ENCODE assay signal across 7 mouse cellular contexts in the genomic region with DNA sequence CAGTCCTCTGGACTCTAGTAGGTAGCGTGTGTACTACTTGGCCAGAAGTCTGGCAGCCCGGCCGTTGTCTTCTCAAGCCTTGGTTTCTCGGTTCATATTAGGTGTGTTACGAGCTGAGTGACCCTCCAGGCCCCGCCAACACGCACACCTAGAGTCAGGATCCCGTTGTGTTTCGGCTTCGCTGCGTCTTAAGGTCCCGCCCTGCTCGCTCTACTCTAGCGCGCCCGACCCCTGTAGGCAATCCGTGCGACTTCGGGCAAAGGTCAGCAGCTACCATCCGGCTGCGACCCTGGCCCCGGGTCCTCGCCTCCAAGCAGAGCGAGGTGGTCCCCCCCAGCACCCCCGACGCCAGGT. TPM values are rescaled to one million over a fixed set of nuclear protein-coding genes. Genes with fewer than 3 reads are reported as not detected.
DNase-seq lines count a peak whose midpoint lies in the region; ATAC-seq lines count a peak whose summit lies in the region.

No protein-coding gene starts in this region.

- peaks cover 8% of the 10 kb centered on the region; the same call in 1 of the 2 replicates for H3K4me1 ChIP-seq in neural tube, embryonic 11.5 days (ENCODE audit: control insufficient read depth, insufficient read depth, low read length)
- H3K4me1 ChIP-seq in embryonic facial prominence, embryonic 15.5 days, result peaks cover 29% of the 10 kb centered on the region
- peaks cover 16% of the 10 kb centered on the region for H3K4me1 ChIP-seq in limb, embryonic 11.5 days (ENCODE audit: control insufficient read depth, insufficient read depth, low read length)
- H3K4me1 ChIP-seq in stomach, embryonic 14.5 days (ENCODE audit: control insufficient read depth, insufficient read depth, low read length), result 0 out of 2 replicates have a peak, but pooled peaks cover 12% of the 10 kb centered on the region

- H3K9me3 ChIP-seq in neural tube, embryonic 11.5 days (ENCODE audit: control insufficient read depth, low read length), result no peaks in the 10 kb centered on the region
- H3K9me3 ChIP-seq in embryonic facial prominence, embryonic 15.5 days (replicated peaks), result no peaks in the 10 kb centered on the region
- H3K9me3 ChIP-seq in limb, embryonic 11.5 days (ENCODE audit: control insufficient read depth, low read length), result no peaks in the 10 kb centered on the region
- no peaks in the 10 kb centered on the region for H3K9me3 ChIP-seq in stomach, embryonic 14.5 days (ENCODE audit: control insufficient read depth, low read depth, low read length)

- peak overlapping the region; percentile 68 for H3K4me3 ChIP-seq in neural tube, embryonic 11.5 days (ENCODE audit: low read depth, low read length)
- peak overlapping the region; percentile 76 for H3K4me3 ChIP-seq in embryonic facial prominence, embryonic 15.5 days (replicated peaks)
- H3K4me3 ChIP-seq in limb, embryonic 11.5 days (ENCODE audit: low read depth, low read length), result peak overlapping the region; percentile 65
- H3K4me3 ChIP-seq in stomach, embryonic 14.5 days (ENCODE audit: low read depth, low read length), result peak overlapping the region; percentile 73

- H3K27me3 ChIP-seq in neural tube, embryonic 11.5 days (ENCODE audit: control insufficient read depth, insufficient read depth, low read length), result peaks cover 26% of the 10 kb centered on the region
- peaks cover 18% of the 10 kb centered on the region for H3K27me3 ChIP-seq in embryonic facial prominence, embryonic 15.5 days
- H3K27me3 ChIP-seq in limb, embryonic 11.5 days (ENCODE audit: control insufficient read depth, insufficient read depth, low read length), result peaks cover 17% of the 10 kb centered on the region
- H3K27me3 ChIP-seq in stomach, embryonic 14.5 days (ENCODE audit: control insufficient read depth, insufficient read depth, low read length), result peaks cover 1% of the 10 kb centered on the region; the same call in 1 of the 2 replicates

- no peak for DNase-seq in neural tube, embryonic 11.5 days (ENCODE audit: low spot score)
- DNase-seq in neural tube, embryonic 10.5 days (ENCODE audit: extremely low spot score, low spot score), result no peak
- DNase-seq in limb, embryonic 11.5 days (ENCODE audit: low spot score), result no peak
- DNase-seq in urinary bladder, postnatal 36 days (ENCODE audit: low spot score in 2 of 2), result no peak
- no peak for DNase-seq in cerebellum, postnatal 36 days

- H3K9ac ChIP-seq in neural tube, embryonic 11.5 days (ENCODE audit: low read length), result peak overlapping the region; percentile 77
- peak overlapping the region; percentile 42 for H3K9ac ChIP-seq in embryonic facial prominence, embryonic 15.5 days
- peak overlapping the region; percentile 65 for H3K9ac ChIP-seq in limb, embryonic 11.5 days (ENCODE audit: low read length)
- peak overlapping the region; percentile 62; the same call in 1 of the 2 replicates for H3K9ac ChIP-seq in stomach, embryonic 14.5 days (replicated peaks; ENCODE audit: low read depth, low read length)

- H3K27ac ChIP-seq in neural tube, embryonic 11.5 days (ENCODE audit: low read depth, low read length), result peak overlapping the region; percentile 83; the same call in 1 of the 2 replicates
- peak overlapping the region; percentile 92 for H3K27ac ChIP-seq in embryonic facial prominence, embryonic 15.5 days (replicated peaks)
- H3K27ac ChIP-seq in limb, embryonic 11.5 days (replicated peaks; ENCODE audit: low read depth, low read length), result no peak overlapping the region
- H3K27ac ChIP-seq in stomach, embryonic 14.5 days (ENCODE audit: low read length), result peak overlapping the region; percentile 88

- 0 out of 2 replicates have a peak, but pooled peaks cover 2% of the 10 kb centered on the region for H3K36me3 ChIP-seq in neural tube, embryonic 11.5 days (ENCODE audit: control insufficient read depth, insufficient read depth, low read length)
- H3K36me3 ChIP-seq in embryonic facial prominence, embryonic 15.5 days, result peaks cover 26% of the 10 kb centered on the region
- H3K36me3 ChIP-seq in limb, embryonic 11.5 days (ENCODE audit: control insufficient read depth, insufficient read depth, low read length), result peaks cover 2% of the 10 kb centered on the region; the same call in 1 of the 2 replicates
- no peaks in the 10 kb centered on the region; the same call in 1 of the 2 replicates for H3K36me3 ChIP-seq in stomach, embryonic 14.5 days (ENCODE audit: control insufficient read depth, insufficient read depth, low read length)

- peak overlapping the region; percentile 96 for H3K4me2 ChIP-seq in neural tube, embryonic 11.5 days (ENCODE audit: low read depth)
- H3K4me2 ChIP-seq in embryonic facial prominence, embryonic 15.5 days (replicated peaks), result peak overlapping the region; percentile 97
- H3K4me2 ChIP-seq in limb, embryonic 11.5 days (ENCODE audit: low read depth, severe bottlenecking), result peak overlapping the region; percentile 87
- H3K4me2 ChIP-seq in stomach, embryonic 14.5 days (replicated peaks; ENCODE audit: low read depth, low read length), result peak overlapping the region; percentile 91

- peak; percentile 42; the same call in 1 of the 2 replicates for ATAC-seq in neural tube, embryonic 11.5 days (ENCODE audit: insufficient read depth, low FRiP score, low TSS enrichment)
- peak; percentile 15 for ATAC-seq in embryonic facial prominence, embryonic 15.5 days (ENCODE audit: insufficient number of reproducible peaks, low FRiP score, low TSS enrichment, low read depth)
- ATAC-seq in limb, embryonic 11.5 days (ENCODE audit: insufficient number of reproducible peaks, low FRiP score, low TSS enrichment, low read depth), result peak; percentile 24; the same call in 1 of the 2 replicates
- ATAC-seq in stomach, embryonic 14.5 days (ENCODE audit: insufficient number of reproducible peaks, insufficient read depth, low FRiP score, low read depth), result peak; percentile 15

- WGBS in neural tube, embryonic 11.5 days, result 2% methylated on average over 26 of the region's 26 CpGs
- 2% methylated on average over 26 of the region's 26 CpGs for WGBS in embryonic facial prominence, embryonic 15.5 days
- WGBS in limb, embryonic 11.5 days, result 2% methylated on average over 26 of the region's 26 CpGs
- WGBS in stomach, embryonic 14.5 days, result 2% methylated on average over 26 of the region's 26 CpGs

RNA-seq across cellular contexts. Expression of gene Ap5b1, which starts 0.7 kb away (rescaled TPM):
- 2.3 and 2.6 TPM in 2 replicates for polyA plus RNA-seq in neural tube, embryonic 11.5 days (2014; fragmentation: Nextera tagmentation; extraction: Ambion mirVana)
- polyA plus RNA-seq in embryonic facial prominence, embryonic 15.5 days (2015; fragmentation: Nextera tagmentation; extraction: Ambion mirVana), result 5.2 and 5.7 TPM in 2 replicates
- polyA plus RNA-seq in limb, embryonic 11.5 days (2014; fragmentation: Nextera tagmentation; extraction: Ambion mirVana), result 1.2 and 1.4 TPM in 2 replicates
- 5.5 and 6.1 TPM in 2 replicates for polyA plus RNA-seq in stomach, embryonic 14.5 days (2014; fragmentation: Nextera tagmentation; extraction: Ambion mirVana)

RNA-seq across cellular contexts. Expression of gene Ovol1, which starts 6.7 kb away (rescaled TPM):
- 0.24 and 0.32 TPM in 2 replicates for polyA plus RNA-seq in neural tube, embryonic 11.5 days (2014; fragmentation: Nextera tagmentation; extraction: Ambion mirVana)
- polyA plus RNA-seq in embryonic facial prominence, embryonic 15.5 days (2015; fragmentation: Nextera tagmentation; extraction: Ambion mirVana), result 22.1 and 23.3 TPM in 2 replicates
- polyA plus RNA-seq in limb, embryonic 11.5 days (2014; fragmentation: Nextera tagmentation; extraction: Ambion mirVana), result 0.74 and 0.79 TPM in 2 replicates
- polyA plus RNA-seq in stomach, embryonic 14.5 days (2014; fragmentation: Nextera tagmentation; extraction: Ambion mirVana), result 11.2 and 11.5 TPM in 2 replicates

RNA-seq across cellular contexts. Expression of gene Rnaseh2c, which starts 34.5 kb away (rescaled TPM):
- polyA plus RNA-seq in neural tube, embryonic 11.5 days (2014; fragmentation: Nextera tagmentation; extraction: Ambion mirVana), result 131 and 137 TPM in 2 replicates
- polyA plus RNA-seq in embryonic facial prominence, embryonic 15.5 days (2015; fragmentation: Nextera tagmentation; extraction: Ambion mirVana), result 122 and 126 TPM in 2 replicates
- polyA plus RNA-seq in limb, embryonic 11.5 days (2014; fragmentation: Nextera tagmentation; extraction: Ambion mirVana), result 173 and 185 TPM in 2 replicates
- 113 and 119 TPM in 2 replicates for polyA plus RNA-seq in stomach, embryonic 14.5 days (2014; fragmentation: Nextera tagmentation; extraction: Ambion mirVana)

RNA-seq across cellular contexts. Expression of gene Kat5, which starts 42.9 kb away (rescaled TPM):
- polyA plus RNA-seq in neural tube, embryonic 11.5 days (2014; fragmentation: Nextera tagmentation; extraction: Ambion mirVana), result 36.3 and 36.5 TPM in 2 replicates
- polyA plus RNA-seq in embryonic facial prominence, embryonic 15.5 days (2015; fragmentation: Nextera tagmentation; extraction: Ambion mirVana), result 49.4 and 52.3 TPM in 2 replicates
- 33.6 and 36.6 TPM in 2 replicates for polyA plus RNA-seq in limb, embryonic 11.5 days (2014; fragmentation: Nextera tagmentation; extraction: Ambion mirVana)
- polyA plus RNA-seq in stomach, embryonic 14.5 days (2014; fragmentation: Nextera tagmentation; extraction: Ambion mirVana), result 30.5 and 37.0 TPM in 2 replicates

RNA-seq across cellular contexts. Expression of gene Snx32, which starts 56.8 kb away (rescaled TPM):
- polyA plus RNA-seq in neural tube, embryonic 11.5 days (2014; fragmentation: Nextera tagmentation; extraction: Ambion mirVana), result 20.9 and 23.0 TPM in 2 replicates
- 10.7 and 11.7 TPM in 2 replicates for polyA plus RNA-seq in embryonic facial prominence, embryonic 15.5 days (2015; fragmentation: Nextera tagmentation; extraction: Ambion mirVana)
- 8.6 and 9.0 TPM in 2 replicates for polyA plus RNA-seq in limb, embryonic 11.5 days (2014; fragmentation: Nextera tagmentation; extraction: Ambion mirVana)
- polyA plus RNA-seq in stomach, embryonic 14.5 days (2014; fragmentation: Nextera tagmentation; extraction: Ambion mirVana), result 12.4 and 13.0 TPM in 2 replicates
